Mouse (Mus musculus) myocyte (in vitro differentiated cells): ENCODE data around the gene Vdac1.

Experiments used
- E2F4 ChIP-seq: IDR thresholded peaks from one replicate; pipeline ENCODE4 v1.6.1; 2011; ENCODE audit warnings: mild to moderate bottlenecking, control low read depth, moderate library complexity; ENCODE audit not compliant: insufficient read depth
- POLR2A ChIP-seq: IDR thresholded peaks from one replicate; pipeline ENCODE4 v1.6.1; 2011; ENCODE audit warnings: low read depth, mild to moderate bottlenecking, control low read depth, moderate library complexity; ENCODE audit not compliant: insufficient read length
- TCF12 ChIP-seq: IDR thresholded peaks from one replicate; pipeline ENCODE4 v1.6.1; 2011; ENCODE audit warnings: mild to moderate bottlenecking, control low read depth; ENCODE audit not compliant: poor library complexity, insufficient read depth, severe bottlenecking
- USF1 ChIP-seq: IDR thresholded peaks from one replicate; pipeline ENCODE4 v1.6.1; 2011; ENCODE audit warnings: low read depth, mild to moderate bottlenecking, control low read depth, moderate library complexity

DNA sequence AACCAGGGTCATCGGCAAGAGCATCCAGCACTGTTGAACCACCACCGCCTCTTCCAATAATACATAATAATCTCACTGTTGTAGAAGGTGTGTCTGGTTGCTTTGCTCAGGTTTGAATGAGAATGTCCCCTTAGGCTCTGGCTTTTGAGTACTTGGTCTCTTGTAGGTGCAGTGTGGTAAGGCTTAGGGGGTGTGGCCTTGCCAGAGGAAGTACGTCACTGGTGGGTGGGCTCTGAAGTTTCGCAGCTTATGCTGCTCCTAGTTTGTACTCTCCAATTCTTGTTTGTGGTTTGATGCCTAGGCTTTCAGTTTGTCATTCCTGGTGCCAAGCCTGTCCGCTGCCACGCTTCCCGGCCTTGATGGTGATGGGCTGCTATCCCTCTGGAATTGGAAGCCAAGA lies 29.3 kb downstream of the Vdac1 start:
- TF ChIP-seq POLR2A, result no peak
- no peak for TF ChIP-seq USF1
- no peak for TF ChIP-seq E2F4
- no peak for TF ChIP-seq TCF12
